Mouse (Mus musculus) midbrain, embryonic 13.5 days (tissue): ENCODE results near the gene Tead2. TPM values are rescaled to one million over a fixed set of nuclear protein-coding genes. Genes with fewer than 3 reads are reported as not detected.

Experiments used
- ATAC-seq: fragments of 200-750 bp; cut with Nextera tagmentation; 2 replicates; pipeline ENCODE4 v1.8.0; 2017; ENCODE audit warnings: mild to moderate bottlenecking, moderate TSS enrichment, moderate library complexity
- H3K27ac ChIP-seq: fragments of 300-500 bp; sonication (generic); 2 replicates; pipeline ENCODE4 v1.5.1; 2015; ENCODE audit warnings: inconsistent platforms, mild to moderate bottlenecking, moderate library complexity
- H3K27me3 ChIP-seq: fragments of 300-500 bp; sonication (generic); 2 replicates; pipeline ENCODE4 v1.6.1; 2015; ENCODE audit warnings: mild to moderate bottlenecking, inconsistent platforms
- H3K36me3 ChIP-seq: fragments of 300-500 bp; sonication (generic); 2 replicates; pipeline ENCODE4 v1.6.1; 2015; ENCODE audit warnings: mild to moderate bottlenecking, inconsistent platforms
- H3K4me1 ChIP-seq: fragments of 300-500 bp; sonication (generic); replicated peaks from 2 replicates; pipeline ENCODE4 v1.6.1; 2015; ENCODE audit warnings: inconsistent platforms
- H3K4me2 ChIP-seq: fragments of 300-500 bp; sonication (generic); replicated peaks from 2 replicates; pipeline ENCODE4 v1.6.1; 2015; ENCODE audit warnings: moderate library complexity, mild to moderate bottlenecking, inconsistent platforms
- H3K4me3 ChIP-seq: fragments of 300-500 bp; sonication (generic); replicated peaks from 2 replicates; pipeline ENCODE4 v1.5.1; 2015; ENCODE audit warnings: mild to moderate bottlenecking, inconsistent platforms
- H3K9ac ChIP-seq: fragments of 300-500 bp; sonication (generic); replicated peaks from 2 replicates; pipeline ENCODE4 v1.6.1; 2015; ENCODE audit warnings: mild to moderate bottlenecking, inconsistent platforms
- H3K9me3 ChIP-seq: fragments of 300-500 bp; sonication (generic); 2 replicates; pipeline ENCODE4 v1.6.1; 2016; ENCODE audit warnings: mild to moderate bottlenecking, inconsistent platforms
- WGBS: fragments of 180-500 bp; shearing (Covaris S2); methylation state at CpG from one replicate; pipeline ENCODE4 v1.1.7; 2015; 5-methylcytosine and 5-hydroxymethylcytosine counted together
- microRNA-seq: library from miRNA; unstranded; fragments of <30 nt; microRNA quantifications from one replicate; pipeline ENCODE4, GENCODE M21; 2016
- polyA plus RNA-seq: library from polyadenylated mRNA; unstranded; fragments of >200 nt; fragmentation: Nextera tagmentation; extraction: Ambion mirVana; gene quantifications from 2 replicates; pipeline ENCODE4 v1.2.1, GENCODE M21; 2015

The Tead2 gene
- polyA plus RNA-seq, 1 experiment from 2014 or later = 124 TPM

- Histone ChIP-seq H3K9ac (no peak overlapping the region), H3K4me2 (no peak overlapping the region), H3K4me1 (peaks cover 4% of the 10 kb centered on the region; the same call in 1 of the 2 replicates), H3K27ac (peak overlapping the region; percentile 1; the same call in 1 of the 2 replicates), H3K9me3 (no peaks in the 10 kb centered on the region), H3K27me3 (peaks cover 7% of the 10 kb centered on the region; the same call in 1 of the 2 replicates), H3K4me3 (no peak overlapping the region), H3K36me3 (no peaks in the 10 kb centered on the region)
- 0 out of 2 replicates have a peak, but pooled peaks have one; percentile 45 for ATAC-seq
- WGBS = 66% methylated on average over 10 of the region's 10 CpGs
These were observed 57.3 kb downstream of the Tead2 start for GRCm38 (mm10) chr7:45272786-45273412.

- no peaks in the 10 kb centered on the region for H3K9me3 ChIP-seq
- no peak overlapping the region for H3K4me3 ChIP-seq
- ATAC-seq = no peak
- no peak overlapping the region for H3K4me2 ChIP-seq
- H3K27me3 ChIP-seq = peaks cover 7% of the 10 kb centered on the region; the same call in 1 of the 2 replicates
- H3K4me1 ChIP-seq = peaks cover 4% of the 10 kb centered on the region; the same call in 1 of the 2 replicates
- H3K9ac ChIP-seq = no peak overlapping the region
- H3K27ac ChIP-seq = no peak overlapping the region
- no peaks in the 10 kb centered on the region for H3K36me3 ChIP-seq
- 88% methylated on average over 8 of the region's 8 CpGs for WGBS
These were observed 58.1 kb downstream of the Tead2 start for GRCm38 (mm10) chr7:45273672-45274071.

GRCm38 (mm10) chr7:45277136-45277760, 61.7 kb downstream of the Tead2 start, which contains the start of gene Slc6a21:
Gene Slc6a21 (plus strand): TSS chr7:45277513.
- ATAC-seq = no peak
- Histone ChIP-seq H3K36me3 (no peaks in the 10 kb centered on the region), H3K4me3 (peak within 1 kb of the TSS; percentile 32), H3K4me1 (peaks cover 4% of the 10 kb centered on the region; the same call in 1 of the 2 replicates), H3K27me3 (peaks cover 10% of the 10 kb centered on the region; the same call in 1 of the 2 replicates), H3K9me3 (no peaks in the 10 kb centered on the region), H3K27ac (no peak within 1 kb of the TSS), H3K9ac (no peak within 1 kb of the TSS), H3K4me2 (peak within 1 kb of the TSS; percentile 57)
- WGBS = 7% methylated on average over 44 of the region's 44 CpGs

Small RNA genes within 50 kb of the gene (microRNA-seq; reads per million reads assigned to microRNA genes)
- gene Mir7055 = not detected

Other genes with a start within 250 kb of the Tead2 start
- gene Cpt1c, start 240.9 kb upstream of the Tead2 start, polyA plus RNA-seq = 47.0 and 56.0 TPM in 2 replicates
- gene Prmt1, start 229.2 kb upstream of the Tead2 start, polyA plus RNA-seq = 784 and 789 TPM in 2 replicates
- gene Irf3, start 218.1 kb upstream of the Tead2 start, polyA plus RNA-seq = 63.0 and 70.7 TPM in 2 replicates
- gene Bcl2l12, start 217.0 kb upstream of the Tead2 start, polyA plus RNA-seq = 21.3 and 21.6 TPM in 2 replicates
- gene Scaf1, start 199.4 kb upstream of the Tead2 start, polyA plus RNA-seq = 38.1 and 47.7 TPM in 2 replicates
- 8.4 and 9.6 TPM in 2 replicates for gene Rras, start 197.8 kb upstream of the Tead2 start, polyA plus RNA-seq
- 14.0 and 17.0 TPM in 2 replicates for gene Prr12, start 162.9 kb upstream of the Tead2 start, polyA plus RNA-seq
- gene Nosip, start 153.3 kb upstream of the Tead2 start, polyA plus RNA-seq = 56.5 and 61.8 TPM in 2 replicates
- 13.2 and 14.5 TPM in 2 replicates for gene Prrg2, start 153.1 kb upstream of the Tead2 start, polyA plus RNA-seq
- gene Rcn3, start 123.5 kb upstream of the Tead2 start, polyA plus RNA-seq = 57.7 and 69.8 TPM in 2 replicates
- 17.6 and 18.4 TPM in 2 replicates for gene Fcgrt, start 111.9 kb upstream of the Tead2 start, polyA plus RNA-seq
- 1,074 TPM in 2 replicates for gene Rps11, start 91.3 kb upstream of the Tead2 start, polyA plus RNA-seq
- gene Rpl13a, start 87.0 kb upstream of the Tead2 start, polyA plus RNA-seq = 838 and 877 TPM in 2 replicates
- 0.24 TPM in 1 of 2 replicates, not detected in the other for gene Gm45713, start 79.5 kb upstream of the Tead2 start, polyA plus RNA-seq
- 0.82 and 1.3 TPM in 2 replicates for gene Flt3l, start 79.3 kb upstream of the Tead2 start, polyA plus RNA-seq
- 93.0 and 96.0 TPM in 2 replicates for gene Pih1d1, start 61.5 kb upstream of the Tead2 start, polyA plus RNA-seq
- 24.7 and 27.2 TPM in 2 replicates for gene Aldh16a1, start 61.2 kb upstream of the Tead2 start, polyA plus RNA-seq
- gene Slc17a7, start 51.8 kb upstream of the Tead2 start, polyA plus RNA-seq = 0.34 and 1.8 TPM in 2 replicates
- gene Gfy, start 36.2 kb upstream of the Tead2 start, polyA plus RNA-seq = not detected in 2 replicates
- 1.8 and 2.1 TPM in 2 replicates for gene Pth2, start 34.8 kb upstream of the Tead2 start, polyA plus RNA-seq
- 0.59 and 0.97 TPM in 2 replicates for gene Ccdc155, start 10.9 kb upstream of the Tead2 start, polyA plus RNA-seq
- gene Dkkl1, start 3.6 kb upstream of the Tead2 start, polyA plus RNA-seq = 1.5 and 1.6 TPM in 2 replicates
- gene Cd37, start 23.4 kb downstream of the Tead2 start, polyA plus RNA-seq = 0.84 and 1.5 TPM in 2 replicates
- gene Slc6a16, start 25.3 kb downstream of the Tead2 start, polyA plus RNA-seq = 0.24 and 0.28 TPM in 2 replicates
- gene Slc6a21, start 61.8 kb downstream of the Tead2 start, polyA plus RNA-seq = not detected in 2 replicates
- 7.3 and 10.8 TPM in 2 replicates for gene Trpm4, start 118.0 kb downstream of the Tead2 start, polyA plus RNA-seq
- gene Hrc, start 119.5 kb downstream of the Tead2 start, polyA plus RNA-seq = 0.10 and 0.26 TPM in 2 replicates
- gene Ppfia3, start 151.3 kb downstream of the Tead2 start, polyA plus RNA-seq = 17.2 and 19.8 TPM in 2 replicates
- 7.1 and 7.9 TPM in 2 replicates for gene Lin7b, start 154.8 kb downstream of the Tead2 start, polyA plus RNA-seq
- gene Snrnp70, start 180.0 kb downstream of the Tead2 start, polyA plus RNA-seq = 223 and 238 TPM in 2 replicates
- gene Kcna7, start 189.9 kb downstream of the Tead2 start, polyA plus RNA-seq = not detected in 2 replicates
- gene Ntf5, start 197.9 kb downstream of the Tead2 start, polyA plus RNA-seq = not detected in 2 replicates
- gene Lhb, start 205.1 kb downstream of the Tead2 start, polyA plus RNA-seq = 0.50 TPM in 1 of 2 replicates, not detected in the other
- gene Gys1, start 219.1 kb downstream of the Tead2 start, polyA plus RNA-seq = 20.6 and 23.4 TPM in 2 replicates
- 121 and 123 TPM in 2 replicates for gene Ruvbl2, start 222.3 kb downstream of the Tead2 start, polyA plus RNA-seq
- gene Ftl1, start 244.1 kb downstream of the Tead2 start, polyA plus RNA-seq = 6,845 and 7,096 TPM in 2 replicates